Mouse (Mus musculus) stomach, postnatal 0 days (tissue): ENCODE results near the gene Scrn3. TPM values are rescaled to one million over a fixed set of nuclear protein-coding genes. Genes with fewer than 3 reads are reported as not detected.

ENCODE experiments used
- ATAC-seq: fragments of 200-750 bp; cut with Nextera tagmentation; 2 replicates; pipeline ENCODE4 v1.8.0; 2017; ENCODE audit not compliant: low FRiP score, low TSS enrichment
- DNase-seq: peaks from one replicate; pipeline ENCODE4 v3.0.0-alpha.2; 2016; ENCODE audit warnings: low spot score
- H3K27ac ChIP-seq: fragments of 300-500 bp; sonication (generic); replicated peaks from 2 replicates; pipeline ENCODE4 v1.5.1; 2014; ENCODE audit warnings: mild to moderate bottlenecking, control low read depth
- H3K27me3 ChIP-seq: fragments of 300-500 bp; sonication (generic); 2 replicates; pipeline ENCODE4 v1.6.1; 2014; ENCODE audit warnings: low read length; ENCODE audit not compliant: control insufficient read depth, insufficient read depth
- H3K36me3 ChIP-seq: fragments of 300-500 bp; sonication (generic); 2 replicates; pipeline ENCODE4 v1.6.1; 2014; ENCODE audit warnings: low read length, mixed read lengths; ENCODE audit not compliant: control insufficient read depth, insufficient read depth
- H3K4me1 ChIP-seq: fragments of 300-500 bp; sonication (generic); replicated peaks from 2 replicates; pipeline ENCODE4 v1.6.1; 2014; ENCODE audit warnings: antibody characterized with exemption; ENCODE audit not compliant: control insufficient read depth, insufficient read depth
- H3K4me2 ChIP-seq: fragments of 300-500 bp; sonication (generic); replicated peaks from 2 replicates; pipeline ENCODE4 v1.6.1; 2014; ENCODE audit warnings: low read depth, mild to moderate bottlenecking, control low read depth, moderate library complexity
- H3K4me3 ChIP-seq: fragments of 300-500 bp; sonication (generic); 2 replicates; pipeline ENCODE4 v1.5.1; 2014; ENCODE audit warnings: low read depth, low read length, control low read depth
- H3K9ac ChIP-seq: fragments of 300-500 bp; sonication (generic); 2 replicates; pipeline ENCODE4 v1.6.1; 2014; ENCODE audit warnings: mild to moderate bottlenecking, low read length, control low read depth, mixed read lengths
- H3K9me3 ChIP-seq: fragments of 300-500 bp; sonication (generic); 2 replicates; pipeline ENCODE4 v1.6.1; 2016; ENCODE audit warnings: low read length; ENCODE audit not compliant: control insufficient read depth
- CTCF ChIP-seq: IDR thresholded peaks from 2 replicates; pipeline ENCODE4 v1.5.1; 2016; ENCODE audit warnings: antibody characterized with exemption, low read depth, mild to moderate bottlenecking, moderate library complexity
- EP300 ChIP-seq: optimal IDR thresholded peaks from 2 replicates; pipeline ENCODE3; 2016; ENCODE audit warnings: antibody characterized with exemption
- WGBS: fragments of 180-500 bp; shearing (Covaris S2); extraction: QIAGEN DNeasy Blood & Tissue Kit; methylation state at CpG from one replicate; pipeline ENCODE4 v1.1.7; 2014; 5-methylcytosine and 5-hydroxymethylcytosine counted together
- polyA plus RNA-seq: library from polyadenylated mRNA; unstranded; fragments of >200 nt; fragmentation: Nextera tagmentation; extraction: Ambion mirVana; gene quantifications from 2 replicates; pipeline ENCODE4 v1.2.1, GENCODE M21; 2015

The Scrn3 gene
- polyA plus RNA-seq, 1 experiment from 2014 or later, result 8.6 TPM

DNA sequence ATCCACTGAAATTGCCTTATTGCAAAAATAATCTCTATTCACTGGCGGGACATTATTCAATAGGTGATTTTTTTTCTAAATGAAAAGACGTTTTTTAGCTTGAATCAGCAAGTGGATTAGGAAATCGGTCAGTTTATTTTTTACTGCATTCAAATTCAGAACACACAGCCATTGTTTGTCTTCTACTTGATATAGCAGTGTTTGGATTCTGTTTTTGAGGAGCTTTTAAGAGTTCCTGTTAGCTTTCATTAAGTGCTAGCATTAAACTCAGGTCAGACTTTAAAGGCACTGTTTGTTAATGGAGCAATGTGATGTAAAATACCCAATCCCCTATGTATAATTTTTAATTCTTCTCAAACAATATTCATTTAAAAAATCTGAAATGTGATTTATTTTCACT, 13.6 kb upstream of the Scrn3 start:
- DNase-seq (no peak), ATAC-seq (no peak)
- Histone ChIP-seq H3K9ac (no peak overlapping the region), H3K36me3 (peaks cover 9% of the 10 kb centered on the region), H3K4me1 (no peaks in the 10 kb centered on the region), H3K27ac (no peak overlapping the region), H3K4me3 (no peak overlapping the region), H3K27me3 (no peaks in the 10 kb centered on the region), H3K9me3 (no peaks in the 10 kb centered on the region), H3K4me2 (no peak overlapping the region)
- no peak for TF ChIP-seq EP300
- no peak for TF ChIP-seq CTCF
- 71% methylated on average over 3 of the region's 3 CpGs for WGBS

DNA sequence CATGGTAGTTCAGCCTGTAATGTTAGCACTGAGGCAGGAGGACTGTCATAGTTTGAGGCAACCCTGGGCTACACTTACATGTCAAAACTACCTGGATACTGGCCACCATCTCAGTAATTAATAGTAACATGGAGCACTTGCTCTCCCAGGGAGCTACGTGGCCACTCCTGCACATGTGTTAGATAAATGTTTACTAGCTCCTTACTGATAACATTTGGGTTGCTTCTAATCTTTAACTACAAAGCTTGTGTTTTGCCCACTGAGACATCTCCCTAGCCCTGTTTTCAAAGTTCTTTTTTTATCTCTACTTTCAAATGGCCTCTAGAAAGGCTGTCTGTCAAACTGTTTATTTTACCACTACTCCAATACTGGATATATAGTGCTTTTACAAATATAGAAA, 10.4 kb upstream of the Scrn3 start:
- Histone ChIP-seq H3K9me3 (no peaks in the 10 kb centered on the region), H3K27me3 (no peaks in the 10 kb centered on the region), H3K4me2 (no peak overlapping the region), H3K36me3 (peaks cover 10% of the 10 kb centered on the region), H3K9ac (no peak overlapping the region), H3K4me1 (no peaks in the 10 kb centered on the region), H3K27ac (no peak overlapping the region), H3K4me3 (no peak overlapping the region)
- DNase-seq (no peak), ATAC-seq (no peak)
- 45% methylated on average over 1 of the region's 1 CpGs for WGBS
- TF ChIP-seq EP300, result no peak
- TF ChIP-seq CTCF, result no peak

DNA sequence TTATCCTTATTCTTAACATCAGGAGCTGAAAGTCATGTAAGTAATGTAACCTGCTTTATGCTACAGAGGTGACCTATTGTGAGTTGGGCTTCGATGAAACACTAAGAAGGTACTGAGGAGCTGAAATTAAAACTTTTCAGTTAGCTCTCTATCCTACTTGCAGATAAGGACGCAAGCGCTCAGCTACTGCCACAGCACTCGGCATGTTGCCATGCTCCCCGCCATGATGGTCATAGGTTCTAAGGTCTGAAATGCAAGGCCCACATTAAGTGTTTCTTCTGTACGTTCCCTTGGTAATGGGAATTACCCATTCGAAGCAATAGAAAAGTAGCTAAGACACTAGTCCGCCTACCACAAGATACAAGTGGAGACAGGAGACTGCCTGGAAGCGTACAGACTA, 9.7 kb upstream of the Scrn3 start:
- WGBS, result 89% methylated on average over 9 of the region's 9 CpGs
- no peak overlapping the region for H3K27ac ChIP-seq
- H3K9ac ChIP-seq, result no peak overlapping the region
- ATAC-seq, result no peak
- no peak overlapping the region for H3K4me2 ChIP-seq
- TF ChIP-seq CTCF (no peak), EP300 (no peak)
- no peaks in the 10 kb centered on the region for H3K27me3 ChIP-seq
- no peak for DNase-seq
- no peak overlapping the region for H3K4me3 ChIP-seq
- no peaks in the 10 kb centered on the region for H3K4me1 ChIP-seq
- H3K9me3 ChIP-seq, result no peaks in the 10 kb centered on the region
- peaks cover 12% of the 10 kb centered on the region for H3K36me3 ChIP-seq

DNA sequence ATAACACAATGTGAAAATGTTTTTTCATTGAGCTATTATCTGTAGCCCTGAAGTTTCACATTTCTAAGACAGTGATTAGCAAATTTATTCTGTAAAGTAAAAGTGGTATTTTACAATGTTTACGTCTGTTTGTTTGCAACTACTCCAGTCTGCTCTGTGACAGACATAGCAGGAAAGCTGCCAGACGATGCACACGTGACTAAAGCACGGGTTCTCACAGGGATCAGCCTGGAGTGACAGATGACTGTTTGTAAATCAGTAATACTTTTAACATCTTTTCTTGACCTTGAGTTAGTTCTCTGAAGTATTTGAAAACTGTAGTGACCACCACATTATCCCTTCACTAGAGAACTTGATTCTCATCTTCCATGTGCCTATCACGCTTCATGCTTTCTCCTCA, 7.9 kb upstream of the Scrn3 start:
- 78% methylated on average over 5 of the region's 5 CpGs for WGBS
- Histone ChIP-seq H3K36me3 (peaks cover 16% of the 10 kb centered on the region), H3K4me1 (no peaks in the 10 kb centered on the region), H3K27ac (no peak overlapping the region), H3K4me2 (no peak overlapping the region), H3K9me3 (no peaks in the 10 kb centered on the region), H3K4me3 (no peak overlapping the region), H3K9ac (no peak overlapping the region), H3K27me3 (no peaks in the 10 kb centered on the region)
- DNase-seq (no peak), ATAC-seq (no peak)
- no peak for TF ChIP-seq CTCF
- TF ChIP-seq EP300, result no peak

DNA sequence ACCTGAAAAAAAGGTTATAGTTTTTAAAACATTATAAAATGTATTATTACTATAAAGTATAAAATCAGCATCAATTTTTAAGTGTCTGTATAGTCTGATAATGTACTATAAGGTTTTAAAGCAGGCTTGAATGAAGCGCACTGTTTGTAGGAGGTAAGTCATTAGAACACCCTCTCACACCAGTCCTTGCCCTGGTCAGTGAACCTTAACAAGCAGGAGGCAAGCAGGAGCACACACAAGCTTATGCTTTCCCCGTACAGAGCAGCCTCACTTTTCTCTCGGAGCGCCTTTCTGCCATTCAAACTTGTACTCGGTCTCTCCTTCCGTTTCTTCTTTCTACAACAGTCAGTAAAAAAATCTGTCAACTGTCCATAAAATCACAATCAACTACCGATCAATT, 6.4 kb upstream of the Scrn3 start:
- DNase-seq (no peak), ATAC-seq (no peak)
- TF ChIP-seq CTCF, result no peak
- Histone ChIP-seq H3K27ac (no peak overlapping the region), H3K4me3 (no peak overlapping the region), H3K9me3 (no peaks in the 10 kb centered on the region), H3K4me2 (no peak overlapping the region), H3K36me3 (peaks cover 16% of the 10 kb centered on the region), H3K9ac (no peak overlapping the region), H3K4me1 (no peaks in the 10 kb centered on the region), H3K27me3 (no peaks in the 10 kb centered on the region)
- WGBS, result 92% methylated on average over 7 of the region's 7 CpGs

DNA sequence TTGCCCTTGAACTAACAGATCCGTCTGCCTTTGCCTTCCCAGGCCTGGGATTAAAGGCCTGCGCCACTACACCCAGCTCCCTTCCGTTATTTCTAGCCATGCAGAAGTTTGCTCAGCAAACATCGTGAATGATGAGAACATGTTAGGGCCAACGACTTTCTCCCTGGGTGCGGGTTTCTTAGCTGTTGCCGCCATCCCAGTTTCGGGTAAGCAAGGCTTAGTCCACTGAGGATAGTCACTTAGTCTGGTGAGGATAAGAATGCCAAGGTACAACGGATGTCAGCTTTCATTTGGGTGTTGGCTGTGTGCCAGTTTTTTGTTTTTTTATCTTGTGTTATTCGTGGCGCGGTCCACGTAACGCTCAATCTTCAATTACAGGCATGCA, 708 bp downstream of the Scrn3 start:
- H3K4me3 ChIP-seq, result peak overlapping the region; percentile 81
- H3K9me3 ChIP-seq, result no peaks in the 10 kb centered on the region
- no peaks in the 10 kb centered on the region for H3K27me3 ChIP-seq
- peaks cover 3% of the 10 kb centered on the region; the same call in 1 of the 2 replicates for H3K36me3 ChIP-seq
- 16% methylated on average over 14 of the region's 14 CpGs for WGBS
- H3K4me2 ChIP-seq, result peak overlapping the region; percentile 63
- 0 out of 2 replicates have a peak, but pooled peaks cover 2% of the 10 kb centered on the region for H3K4me1 ChIP-seq
- no peak for TF ChIP-seq CTCF
- TF ChIP-seq EP300, result no peak
- DNase-seq (peak; percentile 38), ATAC-seq (peak; percentile 60)
- peak overlapping the region; percentile 47; the same call in 1 of the 2 replicates for H3K9ac ChIP-seq
- peak overlapping the region; percentile 81 for H3K27ac ChIP-seq
